Mouse (Mus musculus): ENCODE measurements around the gene Crk. TPM values are rescaled to one million over a fixed set of nuclear protein-coding genes. Genes with fewer than 3 reads are reported as not detected.

Crk gene
- 107 and 122 TPM in 2 replicates for polyA plus RNA-seq (2016; fragmentation: Nextera tagmentation; extraction: Ambion mirVana)

DNA sequence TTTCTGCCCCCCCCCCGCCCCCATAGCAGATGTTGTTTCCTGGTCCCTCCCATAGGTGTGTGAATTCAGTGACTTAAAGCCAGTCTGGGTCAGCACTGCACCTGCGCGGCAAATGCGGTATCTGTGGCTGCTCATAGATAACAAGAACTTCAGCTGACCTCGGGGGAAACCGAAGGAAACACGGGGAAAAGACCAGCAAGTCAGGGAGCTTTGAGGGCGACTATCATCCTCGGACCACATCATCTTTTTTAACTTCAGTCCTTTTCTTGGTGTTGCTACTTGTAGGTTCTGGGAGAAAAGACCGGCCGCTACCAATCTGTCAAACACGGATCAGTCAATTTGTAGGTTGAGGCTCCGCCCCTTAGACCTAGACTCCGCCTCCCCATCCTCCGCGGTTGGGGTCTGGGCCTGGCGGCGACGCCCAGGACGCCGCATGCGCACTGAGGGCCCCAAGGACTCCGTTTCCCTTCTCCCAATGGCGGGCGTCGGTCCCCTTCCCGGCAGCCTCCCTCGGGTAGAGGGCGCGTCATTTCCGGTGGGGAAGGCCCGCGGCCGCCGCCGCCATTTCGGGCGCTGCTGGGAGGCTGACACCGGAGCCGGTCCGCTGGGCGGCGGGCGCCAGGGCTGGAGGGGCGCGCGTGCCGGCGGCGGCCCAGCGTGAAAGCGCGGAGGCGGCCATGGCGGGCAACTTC is at the start of gene Crk:
Crk (plus strand) TSS at position 513 of the 692 bp plus-strand sequence.
- peaks cover 18% of the 10 kb centered on the region for H3K36me3 ChIP-seq

DNA sequence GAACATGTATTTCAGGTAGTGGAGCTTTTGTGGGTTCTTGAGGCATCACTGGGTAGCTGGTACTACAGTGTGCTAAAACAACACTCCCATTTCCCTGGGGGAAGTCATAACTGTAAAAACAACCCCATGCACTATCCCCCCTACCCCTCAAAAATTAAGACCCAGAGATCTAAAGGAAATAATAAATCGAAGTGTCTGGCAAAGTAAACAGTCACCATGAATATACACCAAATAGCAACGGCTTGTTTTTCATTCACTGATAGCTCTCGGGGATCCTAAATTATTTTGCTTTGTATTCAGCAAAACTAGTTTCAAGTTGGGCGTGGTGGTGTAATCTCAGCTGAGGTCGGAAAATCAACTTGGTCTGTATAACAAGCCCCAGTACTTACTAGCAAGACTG is 49.0 kb upstream of the Crk start:
- H3K27ac ChIP-seq, result peak overlapping the region; percentile 90
- 22% methylated on average over 5 of the region's 5 CpGs for WGBS

More for the DNA sequence above, at the start of gene Crk:
- peaks cover 18% of the 10 kb centered on the region for H3K4me1 ChIP-seq (replicated peaks)
- peak within 1 kb of the TSS; percentile 97 for H3K27ac ChIP-seq
- peak within 1 kb of the TSS; percentile 100 for H3K4me3 ChIP-seq
- H3K27me3 ChIP-seq (ENCODE audit: insufficient read depth, poor library complexity, severe bottlenecking), result no peaks in the 10 kb centered on the region
- under 1% methylated on average over 55 of the region's 55 CpGs for WGBS
- peak; percentile 98 for DNase-seq (ENCODE audit: low spot score)
- H3K9me3 ChIP-seq, result no peaks in the 10 kb centered on the region

DNA sequence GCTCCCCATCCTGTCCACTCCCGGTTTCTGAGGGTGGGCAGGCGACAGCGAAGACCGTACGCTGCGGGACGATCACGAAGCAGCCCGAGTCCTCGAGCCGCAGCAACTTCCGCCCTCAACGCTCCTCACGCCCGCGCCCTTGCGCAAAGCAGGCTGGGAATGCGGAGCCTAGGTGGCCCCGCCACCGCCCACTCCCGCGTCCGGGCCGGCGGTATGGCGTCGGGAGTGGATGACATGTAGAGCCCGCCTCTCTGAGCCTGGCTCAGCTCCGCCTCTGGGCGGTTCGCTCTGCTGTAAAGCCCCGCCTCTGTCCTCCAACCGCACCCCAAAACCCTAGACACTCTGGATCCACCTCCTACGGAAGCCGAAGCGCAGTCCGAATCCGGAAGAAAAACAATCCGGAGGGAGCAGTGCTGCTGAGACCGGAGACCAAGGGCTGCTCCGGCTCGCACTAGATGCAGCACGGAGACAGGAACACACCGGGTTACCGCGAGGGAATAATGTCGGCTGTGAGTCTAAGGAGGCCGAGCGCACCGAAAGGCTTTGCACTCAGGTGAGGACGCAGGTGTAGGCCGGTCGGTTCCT is 48.3 kb upstream of the Crk start, which contains the start of gene Inpp5k:
Inpp5k (plus strand) TSS at position 344 of the 585 bp plus-strand sequence.
- WGBS, result under 1% methylated on average over 53 of the region's 53 CpGs

More for the DNA sequence above, 49.0 kb upstream of the Crk start:
- Histone ChIP-seq H3K36me3 (peaks cover 54% of the 10 kb centered on the region), H3K4me1 (replicated peaks) (peaks cover 27% of the 10 kb centered on the region), H3K9me3 (no peaks in the 10 kb centered on the region), H3K4me3 (peak overlapping the region; percentile 70), H3K27me3 (ENCODE audit: insufficient read depth, poor library complexity, severe bottlenecking) (no peaks in the 10 kb centered on the region)
- DNase-seq (ENCODE audit: low spot score), result no peak

DNA sequence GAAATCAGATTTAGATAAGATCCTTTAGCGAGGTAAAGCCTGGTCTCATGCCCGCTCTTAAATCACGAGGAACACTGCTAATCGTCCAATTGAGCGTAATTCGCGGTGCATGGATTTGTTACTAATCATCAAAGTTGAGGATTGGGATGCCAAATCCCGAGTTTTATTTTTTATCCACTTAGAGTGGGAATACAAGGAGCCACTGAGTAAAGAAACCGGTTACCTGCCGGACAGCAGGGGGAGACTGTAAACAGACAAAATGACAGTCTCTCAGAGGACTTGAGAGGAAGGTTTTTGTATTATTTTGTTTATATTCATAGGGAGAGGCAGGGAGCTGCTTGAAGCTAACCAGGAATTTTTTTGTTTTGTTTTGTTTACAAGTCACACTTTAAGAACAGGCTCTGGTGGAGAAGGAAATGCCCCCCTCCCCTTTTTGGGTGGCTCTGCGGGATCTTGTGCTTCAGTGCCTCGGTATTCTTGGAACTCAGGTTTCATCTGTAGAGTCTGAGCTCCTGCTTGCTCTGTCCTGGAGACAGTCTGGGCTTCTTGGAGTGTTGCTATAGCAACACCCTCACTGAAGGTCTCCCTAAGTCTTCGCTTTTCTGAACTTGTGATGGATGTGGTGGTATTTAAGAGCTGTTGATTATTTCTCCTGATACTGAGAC is 47.4 kb upstream of the Crk start:
- peak; percentile 11 for DNase-seq (ENCODE audit: low spot score)
- Histone ChIP-seq H3K36me3 (peaks cover 50% of the 10 kb centered on the region), H3K27ac (no peak overlapping the region), H3K9me3 (no peaks in the 10 kb centered on the region), H3K4me3 (peak overlapping the region; percentile 70), H3K27me3 (ENCODE audit: insufficient read depth, poor library complexity, severe bottlenecking) (no peaks in the 10 kb centered on the region), H3K4me1 (replicated peaks) (peaks cover 30% of the 10 kb centered on the region)
- WGBS, result 12% methylated on average over 13 of the region's 13 CpGs

More for the DNA sequence above, 48.3 kb upstream of the Crk start, which contains the start of gene Inpp5k:
- H3K27me3 ChIP-seq (ENCODE audit: insufficient read depth, poor library complexity, severe bottlenecking), result no peaks in the 10 kb centered on the region
- H3K4me1 ChIP-seq (replicated peaks), result peaks cover 30% of the 10 kb centered on the region
- DNase-seq (ENCODE audit: low spot score), result peak; percentile 95
- H3K27ac ChIP-seq, result peak within 1 kb of the TSS; percentile 90
- no peaks in the 10 kb centered on the region for H3K9me3 ChIP-seq
- H3K36me3 ChIP-seq, result peaks cover 53% of the 10 kb centered on the region
- peak within 1 kb of the TSS; percentile 70 for H3K4me3 ChIP-seq

DNA sequence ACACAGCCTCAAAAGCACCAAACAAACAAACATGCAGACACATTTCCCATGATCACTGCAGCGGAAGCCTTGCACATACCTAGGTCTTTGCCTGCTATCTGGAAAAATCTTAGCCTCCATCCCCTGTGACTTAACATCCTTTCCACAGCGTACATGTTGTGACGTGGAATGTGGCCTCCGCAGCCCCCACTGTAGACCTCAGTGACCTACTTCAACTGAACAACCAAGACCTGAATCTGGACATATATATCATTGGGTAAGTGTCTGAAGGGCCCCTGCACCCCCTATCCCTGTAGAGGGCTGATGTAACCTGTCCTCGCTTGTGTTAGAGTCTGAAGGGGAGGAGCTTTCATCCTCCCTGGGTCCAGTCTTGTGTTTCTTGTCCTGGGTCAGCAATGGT is 46.1 kb upstream of the Crk start:
- WGBS, result 90% methylated on average over 5 of the region's 5 CpGs
- H3K27me3 ChIP-seq (ENCODE audit: insufficient read depth, poor library complexity, severe bottlenecking), result no peaks in the 10 kb centered on the region
- H3K27ac ChIP-seq, result no peak overlapping the region
- no peak overlapping the region for H3K4me3 ChIP-seq
- H3K9me3 ChIP-seq, result no peaks in the 10 kb centered on the region
- peaks cover 49% of the 10 kb centered on the region for H3K36me3 ChIP-seq
- DNase-seq (ENCODE audit: low spot score), result no peak
- peaks cover 30% of the 10 kb centered on the region for H3K4me1 ChIP-seq (replicated peaks)

DNA sequence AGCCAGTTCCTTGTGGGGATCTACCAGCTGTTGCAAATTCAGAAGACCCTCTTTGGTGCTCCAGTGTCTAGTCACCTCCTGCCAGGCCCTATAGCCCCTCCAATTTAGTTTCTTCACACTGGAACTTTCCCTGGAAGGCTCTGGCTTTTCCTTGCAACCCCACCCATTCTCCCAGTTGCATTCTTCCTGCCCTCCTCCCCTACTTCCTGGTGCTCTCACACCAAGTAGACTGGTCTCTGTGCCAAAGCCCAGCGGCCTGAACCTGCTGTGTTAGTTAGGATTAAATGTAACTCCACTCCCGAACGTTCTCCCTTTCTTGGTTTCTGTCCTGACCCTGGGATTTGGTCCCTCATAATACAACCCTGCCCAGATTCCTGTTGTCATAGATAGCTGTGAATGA is 44.3 kb upstream of the Crk start:
- Histone ChIP-seq H3K27ac (no peak overlapping the region), H3K4me1 (replicated peaks) (peaks cover 28% of the 10 kb centered on the region), H3K4me3 (no peak overlapping the region), H3K9me3 (no peaks in the 10 kb centered on the region), H3K36me3 (peaks cover 53% of the 10 kb centered on the region), H3K27me3 (ENCODE audit: insufficient read depth, poor library complexity, severe bottlenecking) (no peaks in the 10 kb centered on the region)
- 80% methylated on average over 3 of the region's 3 CpGs for WGBS
- DNase-seq (ENCODE audit: low spot score), result no peak

DNA sequence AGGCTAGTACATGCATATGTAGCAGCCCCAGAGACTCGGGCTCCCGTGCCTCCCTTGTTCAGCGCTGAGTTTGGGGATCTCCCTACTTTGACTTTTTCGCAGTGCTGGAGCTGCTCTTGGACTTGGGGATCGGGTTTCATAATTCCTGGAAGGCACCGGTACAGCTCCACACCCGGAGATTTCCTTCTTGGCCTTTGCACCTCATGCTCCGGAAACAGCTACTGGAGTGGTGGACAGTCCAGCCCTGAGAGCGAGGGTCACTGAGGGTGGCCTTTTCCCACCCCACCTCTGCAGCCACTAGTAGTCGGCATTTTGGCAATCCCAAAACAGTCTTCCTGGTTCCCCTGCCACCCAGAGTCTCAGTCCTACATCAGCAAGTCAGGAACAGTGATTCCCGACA is 43.7 kb upstream of the Crk start:
- no peak overlapping the region for H3K27ac ChIP-seq

DNA sequence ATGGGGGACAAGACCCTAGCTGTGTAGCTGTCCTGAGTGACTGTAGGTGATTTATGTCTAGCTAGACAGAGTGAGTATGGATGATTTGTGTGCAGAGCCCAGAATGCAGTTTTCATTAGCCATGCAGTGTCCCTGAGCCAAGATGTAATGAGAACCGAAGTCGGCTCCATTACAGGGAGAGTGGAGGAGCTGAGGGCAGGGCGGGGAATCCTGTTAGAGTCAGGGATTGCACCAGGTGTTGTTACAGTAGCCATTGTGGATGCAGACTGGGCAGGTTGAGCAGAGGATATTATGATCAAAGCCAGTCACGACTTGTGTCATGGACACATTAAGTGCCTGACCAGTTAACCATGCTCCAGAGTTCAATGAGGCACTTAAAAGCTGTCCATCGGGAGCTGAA is 35.7 kb upstream of the Crk start:
- Histone ChIP-seq H3K9me3 (no peaks in the 10 kb centered on the region), H3K27ac (no peak overlapping the region), H3K4me1 (replicated peaks) (no peaks in the 10 kb centered on the region), H3K4me3 (no peak overlapping the region), H3K36me3 (peaks cover 25% of the 10 kb centered on the region), H3K27me3 (ENCODE audit: insufficient read depth, poor library complexity, severe bottlenecking) (no peaks in the 10 kb centered on the region)
- 88% methylated on average over 5 of the region's 5 CpGs for WGBS
- DNase-seq (ENCODE audit: low spot score), result no peak

More for the DNA sequence above, 43.7 kb upstream of the Crk start:
- Histone ChIP-seq H3K36me3 (peaks cover 53% of the 10 kb centered on the region), H3K4me1 (replicated peaks) (peaks cover 23% of the 10 kb centered on the region), H3K27me3 (ENCODE audit: insufficient read depth, poor library complexity, severe bottlenecking) (no peaks in the 10 kb centered on the region), H3K9me3 (no peaks in the 10 kb centered on the region), H3K4me3 (no peak overlapping the region)
- WGBS, result 76% methylated on average over 11 of the region's 11 CpGs
- DNase-seq (ENCODE audit: low spot score), result no peak

DNA sequence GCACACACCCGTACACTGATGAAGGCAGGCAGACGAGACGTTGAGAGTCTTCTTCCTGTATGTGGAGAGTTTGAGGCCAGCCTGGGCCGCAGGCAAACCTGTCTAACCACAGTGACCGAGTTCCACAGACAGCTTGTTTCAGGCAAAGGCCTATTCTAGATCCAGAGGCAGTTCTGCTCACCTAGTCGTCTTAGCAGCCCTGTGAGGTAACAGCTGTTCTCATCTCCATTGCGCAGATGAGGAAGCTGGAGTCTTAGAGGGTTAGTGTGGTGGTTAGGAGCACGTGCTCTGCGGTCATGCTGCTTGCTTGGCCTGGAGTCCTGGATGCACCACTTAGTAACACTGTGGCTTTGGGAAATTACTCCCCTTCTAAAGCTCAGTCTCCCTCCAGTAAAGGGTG is 34.4 kb upstream of the Crk start:
- Histone ChIP-seq H3K9me3 (no peaks in the 10 kb centered on the region), H3K27me3 (ENCODE audit: insufficient read depth, poor library complexity, severe bottlenecking) (no peaks in the 10 kb centered on the region), H3K4me1 (replicated peaks) (peaks cover 4% of the 10 kb centered on the region; the same call in 1 of the 2 replicates), H3K27ac (no peak overlapping the region), H3K4me3 (no peak overlapping the region), H3K36me3 (peaks cover 18% of the 10 kb centered on the region)
- DNase-seq (ENCODE audit: low spot score), result no peak
- WGBS, result 89% methylated on average over 9 of the region's 9 CpGs

DNA sequence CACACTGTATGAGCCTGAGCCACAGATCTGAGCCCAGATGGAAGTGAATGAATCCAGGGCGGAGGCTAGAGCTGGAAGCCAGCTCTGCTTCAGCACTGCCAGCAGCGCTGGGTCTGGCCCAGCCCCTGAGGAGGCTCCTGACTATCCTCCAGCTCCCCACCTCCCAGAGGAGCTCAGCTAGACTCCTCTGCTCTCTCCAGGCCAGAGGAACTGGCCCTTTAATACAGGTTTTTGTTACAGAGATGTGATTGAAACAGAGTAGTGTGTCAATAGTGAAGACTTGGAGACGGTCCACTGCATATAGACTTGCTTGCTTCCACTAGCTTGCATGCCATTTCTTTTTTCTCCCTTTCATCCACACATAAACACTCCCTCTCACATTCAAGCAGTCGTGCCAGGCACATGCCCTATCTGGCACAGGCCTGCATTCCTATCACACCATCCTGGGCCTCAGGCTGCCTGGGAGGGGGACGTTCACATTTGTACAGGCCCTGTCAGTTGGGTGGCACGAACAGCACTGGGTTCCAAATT is 31.3 kb upstream of the Crk start:
- H3K27me3 ChIP-seq (ENCODE audit: insufficient read depth, poor library complexity, severe bottlenecking), result peaks cover 9% of the 10 kb centered on the region
- 78% methylated on average over 6 of the region's 6 CpGs for WGBS
- peaks cover 31% of the 10 kb centered on the region for H3K4me1 ChIP-seq (replicated peaks)
- H3K27ac ChIP-seq, result no peak overlapping the region
- H3K36me3 ChIP-seq, result peaks cover 11% of the 10 kb centered on the region
- H3K9me3 ChIP-seq, result no peaks in the 10 kb centered on the region
- DNase-seq (ENCODE audit: low spot score), result no peak
- H3K4me3 ChIP-seq, result no peak overlapping the region

DNA sequence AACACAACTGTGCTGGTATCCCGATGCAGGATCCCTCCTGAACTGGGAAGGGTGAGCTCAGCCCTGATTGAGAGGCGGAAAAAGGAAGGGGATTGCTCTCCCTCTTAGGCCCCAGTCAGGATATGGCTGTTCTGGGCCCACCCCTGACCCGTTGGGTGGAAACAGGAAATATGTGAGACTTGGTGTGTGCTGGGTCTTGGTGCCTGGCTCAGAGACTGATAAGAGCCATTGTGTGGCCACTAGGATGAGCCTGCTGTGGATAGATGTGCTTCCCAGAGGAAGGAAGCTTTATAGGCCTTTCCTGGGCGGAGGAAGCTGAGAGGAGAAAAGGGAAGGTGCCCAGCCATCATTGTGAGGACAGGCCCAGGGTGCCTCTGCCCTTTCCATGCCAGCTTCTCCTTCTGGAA is 29.9 kb upstream of the Crk start:
- Histone ChIP-seq H3K27me3 (ENCODE audit: insufficient read depth, poor library complexity, severe bottlenecking) (peaks cover 22% of the 10 kb centered on the region), H3K27ac (no peak overlapping the region)
- WGBS, result 82% methylated on average over 4 of the region's 4 CpGs

DNA sequence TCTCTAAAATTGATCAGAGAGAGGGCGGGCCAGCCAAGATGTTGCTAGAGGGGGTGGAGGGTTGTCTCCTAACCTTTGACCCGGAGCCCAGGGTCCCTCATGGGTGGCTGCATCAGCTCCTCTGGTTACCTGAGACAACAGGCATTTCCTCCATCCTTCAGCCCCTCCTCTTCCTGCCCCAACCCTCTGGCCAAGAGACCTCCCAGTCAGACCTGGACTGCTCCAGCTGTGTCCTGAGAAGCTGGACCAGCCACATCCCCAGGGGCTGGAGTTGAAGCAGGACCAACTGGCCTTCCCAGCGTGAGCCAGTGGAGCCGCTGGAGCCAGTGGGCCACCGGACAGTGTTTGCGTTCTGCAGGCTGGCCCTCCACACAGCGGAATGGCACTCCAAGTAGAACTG is 28.7 kb upstream of the Crk start, which contains the start of gene Myo1c:
Myo1c (plus strand) TSS at position 194 of the 400 bp plus-strand sequence.
- Histone ChIP-seq H3K4me1 (replicated peaks) (peaks cover 54% of the 10 kb centered on the region), H3K27me3 (ENCODE audit: insufficient read depth, poor library complexity, severe bottlenecking) (peaks cover 34% of the 10 kb centered on the region), H3K4me3 (peak within 1 kb of the TSS; percentile 77), H3K9me3 (no peaks in the 10 kb centered on the region), H3K36me3 (peaks cover 9% of the 10 kb centered on the region), H3K27ac (peak within 1 kb of the TSS; percentile 91)
- WGBS, result 69% methylated on average over 7 of the region's 7 CpGs
- peak; percentile 21 for DNase-seq (ENCODE audit: low spot score)

More for the DNA sequence above, 29.9 kb upstream of the Crk start:
- no peak overlapping the region for H3K4me3 ChIP-seq
- no peaks in the 10 kb centered on the region for H3K9me3 ChIP-seq
- DNase-seq (ENCODE audit: low spot score), result no peak
- H3K36me3 ChIP-seq, result peaks cover 11% of the 10 kb centered on the region
- peaks cover 43% of the 10 kb centered on the region for H3K4me1 ChIP-seq (replicated peaks)

Measured in hindbrain, embryonic 10.5 days (tissue).